Mouse (Mus musculus): ENCODE measurements around the gene Wfdc21. TPM values are rescaled to one million over a fixed set of nuclear protein-coding genes. Genes with fewer than 3 reads are reported as not detected.

Wfdc21 gene
- polyA plus RNA-seq, 1 experiment from 2014 or later = 2.0 TPM

Other genes starting within 250 kb of the Wfdc21 start
- gene Heatr9, start 224.8 kb upstream of the Wfdc21 start, polyA plus RNA-seq (2014; fragmentation: Nextera tagmentation; extraction: Ambion mirVana) = not detected in 2 replicates
- not detected in 2 replicates for gene Ccl5, start 216.4 kb upstream of the Wfdc21 start, polyA plus RNA-seq (2014; fragmentation: Nextera tagmentation; extraction: Ambion mirVana)
- 5.5 and 8.7 TPM in 2 replicates for gene Ccl9, start 168.3 kb upstream of the Wfdc21 start, polyA plus RNA-seq (2014; fragmentation: Nextera tagmentation; extraction: Ambion mirVana)
- gene Ccl6, start 153.9 kb upstream of the Wfdc21 start, polyA plus RNA-seq (2014; fragmentation: Nextera tagmentation; extraction: Ambion mirVana) = 14.7 and 16.1 TPM in 2 replicates
- gene Rpl9-ps1, start 101.3 kb upstream of the Wfdc21 start, polyA plus RNA-seq (2014; fragmentation: Nextera tagmentation; extraction: Ambion mirVana) = not detected in 2 replicates
- gene Ccl3, start 97.6 kb upstream of the Wfdc21 start, polyA plus RNA-seq (2014; fragmentation: Nextera tagmentation; extraction: Ambion mirVana) = 1.7 and 1.8 TPM in 2 replicates
- 1.1 TPM in 1 of 2 replicates, not detected in the other for gene Ccl4, start 84.4 kb upstream of the Wfdc21 start, polyA plus RNA-seq (2014; fragmentation: Nextera tagmentation; extraction: Ambion mirVana)
- gene Wfdc17, start 42.9 kb upstream of the Wfdc21 start, polyA plus RNA-seq (2014; fragmentation: Nextera tagmentation; extraction: Ambion mirVana) = 7.1 and 7.2 TPM in 2 replicates
- gene Wfdc18, start 37.9 kb upstream of the Wfdc21 start, polyA plus RNA-seq (2014; fragmentation: Nextera tagmentation; extraction: Ambion mirVana) = not detected in 2 replicates
- 14.5 and 16.8 TPM in 2 replicates for gene Heatr6, start 6.8 kb downstream of the Wfdc21 start, polyA plus RNA-seq (2014; fragmentation: Nextera tagmentation; extraction: Ambion mirVana)
- 4.5 and 5.0 TPM in 2 replicates for gene Hnf1b, start 103.1 kb downstream of the Wfdc21 start, polyA plus RNA-seq (2014; fragmentation: Nextera tagmentation; extraction: Ambion mirVana)
- gene Ddx52, start 195.1 kb downstream of the Wfdc21 start, polyA plus RNA-seq (2014; fragmentation: Nextera tagmentation; extraction: Ambion mirVana) = 38.1 and 42.3 TPM in 2 replicates
- 9.0 and 11.5 TPM in 2 replicates for gene Synrg, start 217.5 kb downstream of the Wfdc21 start, polyA plus RNA-seq (2014; fragmentation: Nextera tagmentation; extraction: Ambion mirVana)

All from liver, embryonic 11.5 days (tissue).